Mouse (Mus musculus): ENCODE data around the gene Galnt17. TPM values are rescaled to one million over a fixed set of nuclear protein-coding genes. Genes with fewer than 3 reads are reported as not detected.

The Galnt17 gene
- total RNA-seq, 2 experiments from 2014 or later: 3.4 to 4.9 TPM

- DNase-seq (ENCODE audit: low spot score in 2 of 2): no peak
Observed at GRCm38 (mm10) chr5:131024506-131024905, 283.8 kb downstream of the Galnt17 start.

DNA sequence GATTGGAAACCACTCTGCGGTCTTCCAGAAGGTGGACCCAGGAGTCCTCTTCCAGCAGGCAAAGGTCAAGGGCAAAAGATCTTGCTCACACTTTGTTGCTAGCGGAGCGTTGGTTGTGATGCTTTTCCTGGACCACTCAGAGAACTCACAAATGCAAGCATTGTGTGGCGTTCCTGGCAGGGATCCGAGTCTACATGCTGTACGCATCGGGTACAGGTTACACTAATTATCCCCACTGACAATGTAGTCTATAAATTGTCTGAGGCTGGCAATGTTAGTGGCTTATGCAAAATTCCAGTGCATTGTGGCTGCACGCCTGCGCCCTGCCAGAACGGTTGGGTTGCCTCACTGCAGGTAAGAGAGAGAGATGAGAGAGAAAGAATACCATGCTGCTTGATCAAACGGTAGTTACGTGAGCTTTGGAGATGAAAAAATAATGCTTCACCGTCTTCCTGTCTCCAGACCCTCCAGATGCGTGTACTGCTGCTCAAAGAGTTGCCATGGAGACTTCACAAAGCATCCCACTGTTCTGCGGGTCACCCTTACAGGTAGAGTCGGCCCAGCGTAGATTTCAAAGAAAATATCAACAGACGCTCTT is 285.8 kb downstream of the Galnt17 start:
- DNase-seq (ENCODE audit: low spot score in 2 of 2): no peak

DNA sequence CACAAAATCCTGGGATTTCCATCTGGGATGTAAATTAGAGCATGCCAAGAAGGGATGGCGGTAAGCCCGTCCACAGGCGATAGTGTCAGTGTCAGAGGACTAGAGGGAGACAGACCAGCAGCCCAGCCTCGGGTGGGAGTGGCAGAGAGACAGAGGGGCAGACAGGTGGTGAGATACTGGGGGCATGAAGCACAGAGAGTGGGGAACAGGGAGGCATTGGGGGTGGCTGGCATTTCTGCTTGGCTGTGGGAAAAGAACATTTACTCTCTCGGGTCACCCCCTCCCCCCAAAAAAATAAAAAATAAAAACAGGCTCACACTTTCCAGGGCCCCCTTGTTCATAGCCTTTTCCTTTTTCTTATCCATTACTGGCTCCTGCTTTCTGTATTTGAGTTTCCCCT is 287.4 kb downstream of the Galnt17 start:
- no peak for DNase-seq (ENCODE audit: low spot score in 2 of 2)

DNA sequence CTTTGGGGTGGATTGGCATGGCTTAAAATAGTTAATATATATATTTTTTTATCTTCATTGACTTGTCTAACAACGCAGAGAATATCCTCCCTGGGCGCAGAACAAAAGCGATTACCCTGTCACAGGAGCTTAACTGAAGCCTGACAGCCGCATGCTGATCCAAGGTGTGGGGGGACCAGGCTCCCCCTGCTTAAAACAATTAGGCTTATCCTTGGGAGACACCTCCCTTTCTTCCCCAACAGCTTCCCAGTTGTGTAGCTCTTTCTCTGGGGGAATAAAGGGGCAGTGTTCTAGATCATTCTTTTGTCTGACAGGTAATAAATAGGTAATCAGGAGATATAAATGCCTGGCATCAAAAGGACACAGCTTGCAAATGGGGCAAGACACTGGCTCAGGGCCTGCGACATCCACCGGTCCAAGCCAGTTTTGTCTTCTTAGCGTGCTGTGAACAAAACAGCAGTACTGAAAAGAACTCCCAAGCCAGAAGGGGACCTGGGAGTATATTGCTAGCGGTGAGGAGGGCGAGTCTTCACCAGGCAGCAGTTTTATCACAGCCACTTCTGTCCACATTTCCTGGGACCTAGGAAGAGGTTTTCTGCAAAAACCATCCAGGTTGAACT is 288.8 kb downstream of the Galnt17 start:
- no peak for DNase-seq (ENCODE audit: low spot score in 2 of 2)

DNA sequence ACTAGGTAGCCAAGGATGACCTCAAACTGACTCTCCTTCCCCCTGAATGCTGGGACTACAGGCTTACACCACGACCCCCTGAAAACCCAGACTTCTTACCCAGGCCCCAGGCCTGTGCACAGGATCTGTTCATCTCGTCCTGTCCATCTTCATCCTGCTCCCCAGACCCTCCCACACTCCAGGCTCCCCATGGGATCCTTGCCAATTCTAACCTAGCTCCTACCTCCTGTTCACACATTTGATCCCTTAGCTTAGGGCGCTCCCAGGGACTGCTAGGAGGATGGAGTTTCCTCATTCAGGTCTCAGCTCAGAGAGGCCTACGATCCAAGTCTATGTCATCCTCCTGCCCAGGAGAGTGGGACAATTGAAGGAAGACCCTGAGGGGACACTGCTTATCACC is 292.2 kb downstream of the Galnt17 start:
- no peak for DNase-seq (ENCODE audit: low spot score in 2 of 2)

DNA sequence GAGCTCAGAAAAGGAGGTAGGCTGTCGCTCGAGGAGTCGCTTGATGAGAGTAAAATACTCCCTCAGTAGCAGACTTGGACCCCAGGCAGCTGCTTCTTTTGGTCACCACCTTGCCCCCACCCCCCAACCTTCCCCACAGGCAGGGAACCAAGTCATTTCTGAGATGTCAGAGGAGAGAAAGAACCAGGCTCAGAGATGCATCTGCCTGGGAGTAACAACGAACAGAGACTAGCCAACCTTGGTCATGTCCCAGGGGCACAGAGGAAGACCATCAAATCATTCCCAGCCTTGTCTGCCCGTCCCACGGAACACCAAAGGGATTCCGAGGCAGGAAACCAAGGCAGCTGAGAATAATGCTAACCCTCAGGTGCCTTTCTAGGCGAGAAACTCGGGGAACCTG is 293.0 kb downstream of the Galnt17 start:
- DNase-seq (ENCODE audit: low spot score in 2 of 2): no peak

DNA sequence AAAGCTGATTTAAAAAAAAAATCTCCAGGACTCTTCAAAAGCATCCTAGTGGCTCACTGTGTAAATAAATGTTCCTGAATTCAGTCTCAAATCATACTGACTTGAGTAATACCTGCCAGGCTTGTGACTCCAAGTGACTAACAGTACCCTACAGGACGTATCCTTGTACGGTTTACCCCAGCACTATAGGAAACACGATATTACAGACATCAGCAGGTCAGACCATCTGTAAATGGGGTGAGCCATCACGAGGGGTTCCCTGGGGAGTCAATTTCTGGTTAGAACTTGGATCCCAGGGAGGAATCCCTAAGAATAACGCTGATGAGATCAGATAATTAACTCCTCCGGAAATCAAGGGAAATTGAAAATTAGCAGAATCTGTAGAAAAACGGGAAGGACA is 294.5 kb downstream of the Galnt17 start:
- DNase-seq (ENCODE audit: low spot score in 2 of 2): no peak

DNA sequence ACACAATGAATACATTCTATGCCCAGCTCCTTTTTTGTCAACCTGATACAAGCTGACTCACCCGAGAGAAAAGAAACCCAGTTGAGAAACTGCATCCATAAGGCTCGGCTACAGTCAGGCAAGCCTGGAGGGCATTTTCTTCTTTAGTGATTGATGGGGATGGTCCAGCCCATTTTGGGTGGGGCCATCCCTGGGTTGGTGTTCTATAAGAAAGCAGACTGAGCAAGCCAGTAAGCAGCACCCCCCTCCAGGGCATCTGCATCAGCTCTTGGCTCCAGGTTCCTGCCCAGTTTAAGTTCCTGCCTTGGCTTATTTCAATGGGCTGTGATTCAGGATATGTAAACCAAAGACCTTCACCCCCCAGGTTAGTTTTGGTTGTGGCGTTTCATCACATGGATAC is 295.2 kb downstream of the Galnt17 start:
- DNase-seq (ENCODE audit: low spot score in 2 of 2): no peak

- peak; percentile 10 to 32 for DNase-seq (ENCODE audit: low spot score in 2 of 2)
Observed at GRCm38 (mm10) chr5:131009510-131009909, 298.8 kb downstream of the Galnt17 start.

DNA sequence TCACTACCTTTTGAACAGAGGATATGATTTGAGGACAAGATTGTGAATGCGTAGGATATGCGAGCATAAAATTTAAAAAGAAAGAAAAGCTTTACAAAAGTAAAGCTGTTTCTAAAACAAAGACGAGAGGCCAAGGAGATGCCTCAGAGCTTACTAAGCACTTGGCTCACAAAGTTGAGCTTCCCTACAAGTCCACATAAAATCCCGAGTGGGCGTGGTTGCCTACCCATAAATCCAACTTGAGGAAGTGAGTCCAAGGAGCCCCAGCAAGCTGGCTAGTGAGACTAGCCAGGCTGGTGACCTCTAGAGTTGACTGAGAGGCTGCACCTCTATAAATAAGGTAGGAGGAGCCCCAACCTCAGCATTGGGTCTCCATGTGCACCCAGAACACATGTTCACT is 299.8 kb downstream of the Galnt17 start:
- no peak for DNase-seq (ENCODE audit: low spot score in 2 of 2)

- peak; percentile 48 to 57 for DNase-seq (ENCODE audit: low spot score in 2 of 2)
Observed at GRCm38 (mm10) chr5:131007871-131008505, 300.3 kb downstream of the Galnt17 start.

GRCm38 (mm10) chr5:131007198-131007597 is 301.1 kb downstream of the Galnt17 start:
- no peak for DNase-seq (ENCODE audit: low spot score in 2 of 2)

DNA sequence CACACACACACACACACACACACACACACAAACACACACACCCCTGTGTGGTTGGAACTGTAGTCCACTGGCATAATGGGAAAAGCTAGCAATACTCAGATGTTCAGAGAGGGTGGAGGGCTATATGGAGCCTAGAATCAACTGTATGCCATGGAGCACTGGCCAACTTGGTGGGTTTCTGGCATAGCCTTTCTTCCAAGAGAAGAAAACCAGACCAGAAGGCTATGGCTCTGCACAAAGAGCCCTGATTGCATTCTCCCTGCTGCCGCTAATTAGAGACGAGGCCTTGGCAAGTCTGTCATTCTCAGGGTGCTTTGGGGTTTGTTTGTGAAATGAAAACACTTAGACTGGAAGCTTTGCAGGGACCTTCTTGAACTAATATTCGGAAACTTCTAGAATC is 301.8 kb downstream of the Galnt17 start:
- no peak for DNase-seq (ENCODE audit: low spot score in 2 of 2)

GRCm38 (mm10) chr5:131000572-131000971 is 307.7 kb downstream of the Galnt17 start:
- no peak for DNase-seq (ENCODE audit: low spot score in 2 of 2)

GRCm38 (mm10) chr5:130979321-130979720 is 329.0 kb downstream of the Galnt17 start:
- no peak for DNase-seq (ENCODE audit: low spot score in 2 of 2)

DNA sequence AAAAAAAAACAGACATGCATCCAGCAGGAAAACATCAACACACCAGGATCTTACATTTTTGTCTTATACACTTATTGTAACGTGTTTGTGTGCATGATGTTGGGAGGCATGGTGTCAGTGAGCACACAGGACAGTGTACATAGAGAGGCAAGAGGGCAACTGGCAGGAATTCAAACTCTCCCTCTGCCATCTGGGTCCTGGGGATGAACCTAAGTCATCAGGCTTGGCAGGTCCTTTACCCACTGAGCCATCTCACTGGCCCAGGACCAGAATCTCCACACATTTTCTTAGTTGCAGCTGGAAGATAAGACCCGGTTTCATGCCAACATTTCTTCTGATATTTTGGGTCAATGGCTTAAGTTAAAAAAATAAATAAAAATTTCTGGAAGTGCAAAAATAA is 329.4 kb downstream of the Galnt17 start:
- DNase-seq (ENCODE audit: low spot score in 2 of 2): no peak

DNA sequence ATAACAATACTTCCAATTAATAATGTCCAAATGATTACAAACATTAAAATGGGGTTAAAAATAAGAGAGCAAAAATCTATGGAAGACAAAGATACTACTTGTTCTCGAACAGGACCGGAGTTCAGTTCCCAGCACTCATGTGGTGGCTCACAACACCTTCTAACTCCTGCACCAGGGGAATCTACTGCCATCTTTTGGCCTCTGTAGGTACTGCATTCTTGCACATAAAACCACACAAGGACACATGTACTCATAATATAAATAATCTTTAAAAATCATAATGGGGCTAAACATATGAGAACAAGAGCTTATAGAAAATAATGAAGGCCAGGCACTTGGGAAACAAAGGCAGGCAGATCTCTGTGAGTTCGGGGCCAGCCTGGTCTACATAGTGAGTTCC is 330.3 kb downstream of the Galnt17 start:
- no peak for DNase-seq (ENCODE audit: low spot score in 2 of 2)

- DNase-seq (ENCODE audit: low spot score in 2 of 2): no peak
Observed at GRCm38 (mm10) chr5:130952361-130952760, 355.9 kb downstream of the Galnt17 start.

GRCm38 (mm10) chr5:130950894-130951400 is 357.4 kb downstream of the Galnt17 start:
- no peak for DNase-seq (ENCODE audit: low spot score in 2 of 2)

GRCm38 (mm10) chr5:130950421-130950820 is 357.9 kb downstream of the Galnt17 start:
- DNase-seq (ENCODE audit: low spot score in 2 of 2): no peak

DNA sequence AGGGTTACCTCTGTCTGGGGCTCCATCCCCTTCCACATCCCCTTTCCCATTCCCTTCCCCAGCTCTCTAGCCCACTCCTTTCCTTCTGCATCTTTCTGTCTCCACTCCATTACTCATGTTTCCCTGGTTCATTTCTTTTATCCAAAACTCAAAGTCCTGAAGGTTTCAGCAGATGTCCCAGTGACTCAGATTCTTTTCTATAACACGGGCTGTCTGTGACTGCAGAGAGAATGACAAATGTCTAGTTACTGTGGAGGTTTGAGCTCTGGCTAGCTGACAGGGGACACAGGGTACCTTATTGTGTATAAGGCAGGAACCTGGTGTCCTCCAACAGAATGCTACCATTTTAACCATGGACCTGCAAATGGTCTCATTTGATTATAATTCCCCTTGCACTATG is 358.6 kb downstream of the Galnt17 start:
- no peak for DNase-seq (ENCODE audit: low spot score in 2 of 2)

DNA sequence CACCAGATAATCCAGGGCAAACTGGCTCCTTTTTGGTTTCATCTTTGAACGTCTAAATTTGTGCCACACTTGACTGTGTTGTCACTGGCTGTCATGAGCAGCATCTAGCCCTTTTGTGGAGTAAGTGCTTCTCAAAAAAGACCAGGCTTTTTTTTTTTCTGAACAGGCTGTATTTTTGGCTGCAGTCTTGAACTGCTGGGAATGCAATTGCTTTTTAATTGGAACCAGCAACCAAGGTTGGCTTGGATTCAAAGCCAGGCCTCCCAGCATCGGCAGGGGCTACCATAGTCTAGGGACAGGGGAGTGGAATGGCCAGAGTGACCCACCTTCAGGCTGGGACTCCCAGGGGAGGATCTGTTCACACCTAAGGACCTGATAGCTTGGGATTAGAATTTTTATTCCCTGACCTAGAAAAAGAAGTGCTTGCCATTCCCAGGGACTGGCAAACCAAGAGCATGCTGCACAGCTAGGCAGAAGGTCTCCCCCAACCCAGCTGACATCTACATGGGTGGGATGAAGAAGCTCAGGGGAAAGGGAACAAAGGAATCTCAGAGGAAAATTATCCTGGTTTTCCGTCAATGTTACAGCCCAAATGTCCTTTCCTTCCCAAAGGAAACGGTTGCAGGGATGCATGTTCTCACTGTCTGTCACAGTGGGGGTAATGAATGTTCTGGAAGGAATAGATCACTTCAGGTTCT is 369.2 kb downstream of the Galnt17 start:
- no peak for DNase-seq (ENCODE audit: low spot score in 2 of 2)
